Mouse (Mus musculus) spleen, embryonic (tissue): ENCODE measurements around the gene Lpp.

Experiments
- CTCF ChIA-PET: fragments of 350-600 bp; sonication (Branson Sonifier 250); formaldehyde crosslinking; loops from one replicate; lab custom pipeline; 2022; lab: Charles Lee

Lpp gene

DNA sequence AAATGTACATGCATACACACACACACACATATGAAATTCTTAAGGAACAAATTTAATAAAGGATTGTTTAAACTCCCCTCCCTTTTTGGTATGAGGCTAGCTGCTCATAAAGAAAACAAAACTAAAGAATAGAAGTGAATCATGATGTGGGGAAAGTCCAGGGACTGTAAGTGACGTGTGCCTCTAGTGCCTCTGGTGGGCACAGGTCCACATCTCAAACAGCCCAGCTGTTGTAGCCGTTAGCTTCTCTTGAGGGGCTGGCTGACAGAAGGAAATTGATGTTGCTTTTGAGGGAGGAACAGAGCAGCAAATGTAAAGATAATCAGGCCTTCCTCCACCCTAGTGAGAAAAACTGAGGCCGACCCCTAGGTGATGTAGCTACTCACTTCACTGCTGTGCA is 517.5 kb downstream of the Lpp start:
- CTCF ChIA-PET, result no interaction called here

- CTCF ChIA-PET, result no interaction called here
Observed at GRCm38 (mm10) chr16:24912381-24912780, 519.1 kb downstream of the Lpp start.

GRCm38 (mm10) chr16:24913021-24913420 is 519.7 kb downstream of the Lpp start:
- CTCF ChIA-PET, result no interaction called here

GRCm38 (mm10) chr16:24913641-24914392 is 520.5 kb downstream of the Lpp start:
- CTCF ChIA-PET, result interaction anchor here (0.5 kb wide), 1 partner anchor 37 kb away, joined by 6 read pairs; no protein-coding TSS in a partner anchor

DNA sequence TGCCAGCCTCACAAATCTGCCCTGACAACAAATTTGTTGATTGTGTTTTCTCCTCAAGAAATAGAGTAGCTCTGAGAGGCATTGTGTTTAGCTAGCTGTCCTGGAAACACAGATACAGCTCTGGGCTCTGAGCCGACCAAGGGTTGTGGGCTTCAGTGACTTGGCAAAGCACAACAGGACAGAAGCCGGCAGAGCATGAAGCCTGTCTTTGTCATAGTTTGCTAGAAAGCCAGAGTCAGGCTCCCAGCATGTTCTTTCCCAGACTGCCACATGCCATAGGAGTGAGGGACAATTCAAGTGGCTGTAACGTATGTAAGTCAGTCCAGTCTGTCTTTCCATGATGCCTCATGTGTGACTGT is 521.1 kb downstream of the Lpp start:
- CTCF ChIA-PET, result no interaction called here

DNA sequence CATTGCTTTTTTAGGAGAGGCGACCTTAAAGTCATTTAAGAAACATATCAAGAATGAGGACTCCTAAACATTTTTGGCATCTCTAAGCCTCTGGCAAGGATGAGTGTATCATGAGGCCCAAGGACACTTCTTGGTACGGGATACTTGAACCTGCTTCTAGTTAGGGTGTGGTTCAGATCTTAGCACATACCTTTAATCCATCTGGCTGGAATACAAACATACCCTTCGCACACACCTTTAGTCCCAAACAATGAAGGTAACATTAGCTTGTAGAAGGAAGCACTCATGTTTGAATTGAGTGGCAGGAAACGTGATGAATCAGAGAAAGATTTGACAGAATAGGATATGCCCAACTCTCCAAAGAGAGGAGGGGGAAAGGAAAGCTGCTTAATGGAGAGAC is 522.2 kb downstream of the Lpp start:
- CTCF ChIA-PET, result no interaction called here

DNA sequence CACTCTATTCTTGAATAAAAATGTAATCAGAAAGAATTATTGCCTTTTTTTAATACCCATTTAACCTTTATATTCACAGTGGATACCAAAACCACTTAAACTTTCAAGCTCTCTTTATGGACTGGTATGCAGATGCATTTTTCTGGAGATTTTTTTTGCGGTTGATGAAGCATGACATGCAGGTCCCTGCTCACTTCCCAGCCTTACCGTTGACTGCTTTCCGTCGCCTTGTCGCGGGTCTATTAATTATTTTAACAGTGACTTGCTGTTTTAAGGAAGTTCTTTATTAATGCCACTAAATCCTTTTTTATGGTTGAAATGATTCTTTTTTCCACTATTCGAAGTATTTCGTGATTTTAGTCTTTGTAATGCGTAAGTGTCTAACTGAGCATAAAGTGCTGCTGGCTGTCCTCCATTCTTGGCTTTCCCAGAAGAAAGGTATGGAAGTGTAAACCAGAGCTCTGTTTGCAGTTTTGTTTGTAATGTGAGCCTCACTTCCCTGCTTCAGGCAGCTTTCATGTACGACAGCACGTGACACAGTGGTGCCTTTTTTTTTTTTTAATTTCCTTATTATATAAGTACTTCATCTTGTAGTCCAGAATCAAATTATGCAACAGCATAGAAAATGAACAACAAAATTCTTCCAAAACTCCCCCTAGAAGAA is 526.2 kb downstream of the Lpp start:
- CTCF ChIA-PET, result no interaction called here

DNA sequence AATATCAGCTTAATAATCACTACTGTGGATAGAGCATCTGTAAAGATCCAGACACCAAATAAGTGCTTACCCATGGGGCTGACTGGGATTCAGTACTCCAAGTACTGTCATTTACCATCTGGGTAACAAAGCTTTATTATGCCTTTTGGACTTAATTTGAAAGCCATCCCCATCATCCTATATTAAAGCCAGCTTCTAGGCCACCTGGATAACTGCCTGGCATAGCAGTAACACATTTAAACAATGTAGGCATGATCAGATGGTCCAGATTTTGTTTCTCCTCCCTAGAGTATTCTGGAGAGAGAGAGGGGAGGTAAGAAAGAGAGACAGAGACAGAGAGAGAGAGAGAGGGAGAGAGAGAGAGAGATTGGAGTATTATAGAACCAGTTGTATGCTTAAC is 536.8 kb downstream of the Lpp start:
- CTCF ChIA-PET, result no interaction called here

DNA sequence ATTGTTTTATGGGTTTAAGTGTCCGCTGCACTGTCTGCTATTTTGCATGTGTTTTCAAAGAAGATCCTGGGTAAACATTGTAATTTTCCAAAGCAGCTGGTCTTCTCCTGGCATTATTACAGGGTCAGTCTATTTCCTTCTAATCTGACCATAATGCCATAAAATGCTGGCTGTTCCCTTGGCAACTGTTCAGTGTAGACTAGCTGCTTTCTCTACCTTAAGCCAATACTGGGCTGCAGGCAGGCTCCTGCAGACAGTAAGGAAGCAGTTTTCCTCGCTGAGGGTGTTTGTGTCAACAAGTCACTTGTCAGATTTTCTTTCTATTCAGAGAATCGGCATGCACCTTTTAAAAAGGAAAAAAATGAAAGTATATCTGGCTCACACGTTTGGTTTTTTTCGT is 537.3 kb downstream of the Lpp start:
- CTCF ChIA-PET, result interaction anchor here (0.6 kb wide), 1 partner anchor 521 kb away, joined by 3 read pairs; no protein-coding TSS in a partner anchor

DNA sequence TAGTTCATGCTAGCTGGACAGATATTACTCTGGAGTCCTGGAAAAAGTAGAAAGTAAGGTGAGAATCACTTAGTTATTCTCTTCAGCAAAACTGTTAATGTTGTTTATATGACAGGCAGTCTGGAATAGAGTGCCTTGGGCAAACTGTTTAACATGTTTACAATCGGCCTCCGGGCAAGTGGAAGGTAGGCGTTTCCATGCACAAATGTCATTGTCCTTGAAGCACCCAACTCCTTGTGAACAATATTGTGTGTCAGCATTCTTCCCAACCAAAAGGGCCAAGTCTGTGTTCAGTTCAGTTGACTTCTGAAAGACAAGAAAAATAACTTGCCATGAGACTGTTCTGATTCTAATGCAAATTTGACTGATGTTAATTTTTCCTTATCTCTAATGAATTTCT is 539.5 kb downstream of the Lpp start:
- CTCF ChIA-PET, result no interaction called here

GRCm38 (mm10) chr16:24933691-24934090 is 540.4 kb downstream of the Lpp start:
- CTCF ChIA-PET, result no interaction called here

- CTCF ChIA-PET, result interaction anchor here (0.8 kb wide), 1 partner anchor 12 kb away, joined by 3 read pairs; no protein-coding TSS in a partner anchor
Observed at GRCm38 (mm10) chr16:24941306-24942160, 548.2 kb downstream of the Lpp start.

- CTCF ChIA-PET, result no interaction called here
Observed at GRCm38 (mm10) chr16:24943486-24944261, 550.4 kb downstream of the Lpp start.

DNA sequence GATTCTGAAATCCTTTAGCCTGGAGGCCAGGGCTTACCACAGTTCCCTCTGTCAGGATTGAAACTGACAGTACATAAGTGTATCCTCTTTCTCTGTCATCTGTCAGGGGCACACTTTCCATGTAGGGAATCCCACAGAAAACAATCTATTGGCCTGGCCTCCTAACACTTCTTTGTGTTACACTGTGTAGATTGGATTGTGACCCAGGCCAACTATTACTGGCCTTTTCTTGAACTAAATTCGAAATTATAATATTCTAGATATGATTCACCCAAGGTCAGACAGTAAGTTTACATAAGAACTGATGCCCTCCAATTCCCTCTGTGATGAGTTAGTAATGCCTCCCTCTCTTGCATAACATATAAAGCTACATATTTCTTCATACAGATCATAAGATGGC is 553.0 kb downstream of the Lpp start:
- CTCF ChIA-PET, result no interaction called here

DNA sequence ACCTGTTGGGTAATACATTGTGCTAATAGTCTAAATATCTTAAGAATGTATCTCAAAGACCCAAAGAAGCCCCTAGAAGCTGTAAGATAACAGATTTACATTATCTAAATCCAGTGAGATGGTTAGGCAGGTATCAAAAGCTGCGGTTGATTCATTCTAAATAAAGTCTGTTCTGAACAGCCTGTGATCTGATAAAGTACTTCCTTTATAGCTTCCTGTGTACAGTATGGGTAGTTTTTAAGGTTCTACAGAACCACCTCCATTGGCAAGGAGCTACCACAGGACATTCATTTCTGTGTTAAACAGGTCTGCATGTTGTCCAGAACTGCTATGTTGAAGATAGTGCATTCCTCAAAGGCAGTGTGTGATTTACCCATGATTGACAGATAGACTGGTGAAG is 554.2 kb downstream of the Lpp start:
- CTCF ChIA-PET, result no interaction called here

DNA sequence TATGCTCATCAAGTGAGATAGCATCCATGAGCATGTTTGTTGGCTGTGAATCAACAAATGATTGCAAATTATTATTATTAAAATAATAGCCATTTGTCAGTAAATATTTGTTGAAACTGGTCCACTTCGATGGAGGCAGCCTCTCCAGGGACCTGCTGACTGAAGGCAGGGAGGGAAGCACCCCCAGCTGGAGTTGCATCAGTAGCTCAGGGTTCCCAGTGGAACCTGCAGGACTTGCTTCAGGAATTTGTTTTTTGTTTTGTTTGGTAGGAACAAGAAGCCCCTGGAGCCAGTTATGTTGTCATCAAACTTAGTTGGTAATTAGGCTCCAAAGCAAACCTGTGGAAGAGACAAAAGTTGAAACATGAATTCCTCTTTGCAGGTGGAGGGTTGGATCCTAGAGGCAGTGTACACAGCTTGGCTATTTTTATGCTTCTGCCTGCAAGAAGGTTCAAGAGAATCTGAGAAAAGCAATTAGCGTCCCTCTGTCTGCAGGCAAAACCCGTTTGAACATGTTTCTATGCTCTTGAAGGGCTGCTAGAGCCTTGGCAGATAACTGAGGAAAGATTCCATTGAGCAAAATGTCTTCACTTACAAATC is 554.9 kb downstream of the Lpp start:
- CTCF ChIA-PET, result no interaction called here

GRCm38 (mm10) chr16:24949265-24949664 is 556.0 kb downstream of the Lpp start:
- CTCF ChIA-PET, result no interaction called here

DNA sequence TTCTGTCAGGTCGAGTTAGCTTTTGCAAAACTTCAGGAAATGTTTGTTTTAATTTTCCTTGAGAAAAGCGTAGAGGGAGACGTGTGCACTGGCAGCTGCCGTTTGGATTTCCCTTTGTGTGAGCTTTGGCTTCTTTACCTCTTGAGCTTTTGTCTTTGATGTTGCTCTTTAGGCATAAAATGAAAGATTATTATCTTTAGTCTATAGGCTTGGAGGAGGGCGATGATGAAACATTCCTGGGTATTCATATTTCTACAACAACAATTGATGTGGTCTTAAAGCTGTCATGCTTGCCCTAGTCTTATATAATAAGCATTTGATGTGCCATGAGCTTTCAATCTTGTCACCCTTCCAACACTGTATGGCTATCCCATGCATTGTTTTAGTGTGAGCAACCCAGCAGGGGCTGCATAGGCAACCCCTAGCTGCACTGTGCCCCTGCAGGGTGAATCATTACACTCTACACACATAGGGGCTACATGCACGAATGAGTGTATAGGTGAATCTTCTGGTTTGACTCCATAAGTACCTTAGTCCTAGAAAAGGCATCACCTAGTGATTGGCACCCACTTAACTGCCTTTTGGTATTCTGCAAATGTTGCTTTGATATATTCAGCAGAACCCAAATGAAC is 556.9 kb downstream of the Lpp start:
- CTCF ChIA-PET, result interaction anchor here (0.6 to 0.7 kb wide), 4 partner anchors 37 to 241 kb away, joined by 3 to 7 read pairs (median 6); no protein-coding TSS in a partner anchor

- CTCF ChIA-PET, result no interaction called here
Observed at GRCm38 (mm10) chr16:24951909-24952308, 558.6 kb downstream of the Lpp start.

DNA sequence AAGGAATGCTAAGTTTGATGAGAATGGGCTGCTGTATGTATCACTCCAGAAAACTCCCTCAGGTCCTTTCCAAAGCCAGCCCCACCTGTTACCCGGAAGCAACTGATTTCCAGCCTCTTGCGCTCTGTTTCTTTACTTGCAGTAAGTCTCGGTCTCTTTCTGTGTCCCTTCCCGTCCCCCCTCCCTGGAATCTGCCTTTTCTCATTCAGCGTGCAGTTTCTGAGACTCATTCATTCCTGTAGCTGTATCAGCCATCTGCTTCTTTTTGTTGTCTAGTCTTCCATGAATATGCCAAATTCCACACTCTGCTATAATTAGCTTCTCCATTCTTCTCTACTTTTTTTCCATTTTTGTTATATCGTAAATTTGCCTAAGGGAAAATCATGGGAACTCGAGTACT is 561.7 kb downstream of the Lpp start:
- CTCF ChIA-PET, result no interaction called here

- CTCF ChIA-PET, result no interaction called here
Observed at GRCm38 (mm10) chr16:24958661-24959060, 565.4 kb downstream of the Lpp start.
